Mouse (Mus musculus) liver, adult 2 months (tissue): ENCODE results near the gene Prss57.

Experiments used
- CTCF ChIP-seq: fragments of 200-500 bp; IDR thresholded peaks from 2 replicates; pipeline ENCODE4 v1.5.1; 2011; ENCODE audit warnings: low read depth, low read length, control low read depth
- POLR2A ChIP-seq: fragments of 200-500 bp; IDR thresholded peaks from 2 replicates; pipeline ENCODE4 v1.6.1; 2011; ENCODE audit warnings: low read length, control low read depth; ENCODE audit not compliant: insufficient read depth; ENCODE audit errors: extremely low read depth

DNA sequence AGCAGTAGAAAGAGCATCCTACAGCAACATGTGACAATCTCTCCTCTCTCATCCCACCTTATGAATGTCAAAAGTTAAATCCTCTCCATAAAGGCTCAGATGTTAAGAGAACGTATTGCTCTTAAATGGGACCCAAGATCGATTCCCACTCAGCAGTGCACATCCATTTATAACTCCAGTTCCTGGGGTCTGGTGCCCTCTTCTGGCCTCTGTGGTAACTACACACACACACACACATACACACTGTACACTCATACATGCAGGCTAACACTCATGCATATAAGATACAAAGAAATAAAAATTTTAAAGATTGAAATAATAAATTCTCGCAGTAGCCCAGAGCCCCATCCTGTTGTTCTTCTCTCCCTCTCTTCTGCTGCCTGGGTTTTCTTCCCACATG lies 46.2 kb upstream of the Prss57 start:
- TF ChIP-seq POLR2A (no peak), CTCF (no peak)
